Mouse (Mus musculus) stomach, embryonic 14.5 days (tissue): ENCODE results near the gene Scn1b. TPM values are rescaled to one million over a fixed set of nuclear protein-coding genes. Genes with fewer than 3 reads are reported as not detected.
A peak's percentile ranks its signal among the peaks of the same experiment; 100 is the strongest.

ENCODE experiments used
- ATAC-seq: fragments of 200-750 bp; cut with Nextera tagmentation; 2 replicates; pipeline ENCODE4 v1.8.0; 2017; ENCODE audit warnings: low read depth, moderate TSS enrichment; ENCODE audit not compliant: insufficient number of reproducible peaks, insufficient read depth, low FRiP score
- H3K27ac ChIP-seq: fragments of 300-500 bp; sonication (generic); 2 replicates; pipeline ENCODE4 v1.5.1; 2014; ENCODE audit warnings: mild to moderate bottlenecking, low read length, moderate library complexity, mixed read lengths
- H3K27me3 ChIP-seq: fragments of 300-500 bp; sonication (generic); 2 replicates; pipeline ENCODE4 v1.6.1; 2014; ENCODE audit warnings: low read length, control low read depth, mixed read lengths; ENCODE audit not compliant: control insufficient read depth, insufficient read depth
- H3K36me3 ChIP-seq: fragments of 300-500 bp; sonication (generic); 2 replicates; pipeline ENCODE4 v1.6.1; 2014; ENCODE audit warnings: mild to moderate bottlenecking, control low read depth, low read length, moderate library complexity, mixed read lengths; ENCODE audit not compliant: control insufficient read depth, insufficient read depth
- H3K4me1 ChIP-seq: fragments of 300-500 bp; sonication (generic); 2 replicates; pipeline ENCODE4 v1.6.1; 2014; ENCODE audit warnings: low read length, control low read depth, mixed read lengths; ENCODE audit not compliant: control insufficient read depth, insufficient read depth
- H3K4me2 ChIP-seq: fragments of 300-500 bp; sonication (generic); replicated peaks from 2 replicates; pipeline ENCODE4 v1.6.1; 2014; ENCODE audit warnings: low read depth, low read length, control low read depth
- H3K4me3 ChIP-seq: fragments of 300-500 bp; sonication (generic); 2 replicates; pipeline ENCODE4 v1.5.1; 2014; ENCODE audit warnings: low read depth, low read length, control low read depth
- H3K9ac ChIP-seq: fragments of 300-500 bp; sonication (generic); replicated peaks from 2 replicates; pipeline ENCODE4 v1.6.1; 2014; ENCODE audit warnings: low read depth, mild to moderate bottlenecking, control low read depth, low read length, moderate library complexity, mixed read lengths
- H3K9me3 ChIP-seq: fragments of 300-500 bp; sonication (generic); 2 replicates; pipeline ENCODE4 v1.6.1; 2016; ENCODE audit warnings: low read depth, low read length, control low read depth; ENCODE audit not compliant: control insufficient read depth
- WGBS: fragments of 180-500 bp; shearing (Covaris S2); extraction: QIAGEN DNeasy Blood & Tissue Kit; methylation state at CpG from one replicate; pipeline ENCODE4 v1.1.7; 2014; 5-methylcytosine and 5-hydroxymethylcytosine counted together
- polyA plus RNA-seq: library from polyadenylated mRNA; unstranded; fragments of >200 nt; fragmentation: Nextera tagmentation; extraction: Ambion mirVana; gene quantifications from 2 replicates; pipeline ENCODE4 v1.2.1, GENCODE M21; 2014

Scn1b gene
- polyA plus RNA-seq, 1 experiment from 2014 or later: 1.2 TPM

GRCm38 (mm10) chr7:31151301-31152241 lies 24.8 kb upstream of the Scn1b start:
- H3K4me2 ChIP-seq: peak overlapping the region; percentile 80
- H3K4me1 ChIP-seq: peaks cover 33% of the 10 kb centered on the region
- no peaks in the 10 kb centered on the region for H3K9me3 ChIP-seq
- peak overlapping the region; percentile 80 for H3K4me3 ChIP-seq
- peak; percentile 43; the same call in 1 of the 2 replicates for ATAC-seq
- H3K27ac ChIP-seq: peak overlapping the region; percentile 90
- WGBS: 15% methylated on average over 23 of the region's 23 CpGs
- no peaks in the 10 kb centered on the region; the same call in 1 of the 2 replicates for H3K36me3 ChIP-seq
- H3K27me3 ChIP-seq: no peaks in the 10 kb centered on the region
- peak overlapping the region; percentile 91 for H3K9ac ChIP-seq

GRCm38 (mm10) chr7:31150566-31151300 lies 23.9 kb upstream of the Scn1b start:
- peak overlapping the region; percentile 80 for H3K4me3 ChIP-seq
- peak overlapping the region; percentile 80 for H3K4me2 ChIP-seq
- ATAC-seq: peak; percentile 88
- no peaks in the 10 kb centered on the region; the same call in 1 of the 2 replicates for H3K36me3 ChIP-seq
- H3K27me3 ChIP-seq: no peaks in the 10 kb centered on the region
- peak overlapping the region; percentile 91 for H3K9ac ChIP-seq
- WGBS: under 1% methylated on average over 63 of the region's 63 CpGs
- H3K27ac ChIP-seq: peak overlapping the region; percentile 90
- no peaks in the 10 kb centered on the region for H3K9me3 ChIP-seq
- H3K4me1 ChIP-seq: peaks cover 41% of the 10 kb centered on the region

DNA sequence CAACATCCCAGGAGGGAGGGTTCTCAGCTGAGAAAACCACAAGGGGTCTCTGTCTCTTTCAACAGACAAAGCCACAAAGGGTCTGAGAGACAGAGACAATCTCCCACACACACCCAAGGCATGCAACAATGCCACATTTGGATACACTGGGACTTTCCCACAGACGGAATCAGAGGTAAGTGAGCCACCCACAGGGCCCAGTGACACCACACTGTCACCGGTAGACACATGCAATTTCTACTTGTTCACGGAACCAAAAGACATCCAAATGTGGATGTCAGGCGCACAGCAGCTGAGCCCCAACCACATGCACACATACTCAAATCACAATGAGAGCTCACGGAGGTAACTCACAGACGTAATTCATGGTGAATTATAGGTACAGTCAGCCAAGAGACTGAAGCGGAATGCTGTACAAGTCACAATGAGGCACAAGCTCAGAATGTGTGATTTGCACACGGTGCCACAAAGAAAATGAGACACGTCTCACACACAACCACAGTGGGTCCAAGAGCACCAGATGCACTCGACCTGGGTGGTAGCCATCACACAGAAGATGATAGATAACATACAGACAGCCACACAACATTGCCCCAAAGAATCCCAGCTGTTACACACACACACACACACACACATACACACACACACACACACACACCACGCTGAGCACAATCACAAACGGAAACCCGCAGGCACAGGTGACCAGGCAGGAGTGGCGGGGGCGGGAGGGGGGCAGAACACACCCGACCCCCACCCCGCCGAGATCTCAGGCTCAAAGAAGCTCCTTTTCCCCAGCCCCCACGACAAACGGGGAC lies 23.2 kb upstream of the Scn1b start:
- peak overlapping the region; percentile 90; the same call in 1 of the 2 replicates for H3K27ac ChIP-seq
- H3K4me2 ChIP-seq: peak overlapping the region; percentile 80
- H3K9ac ChIP-seq: peak overlapping the region; percentile 91
- no peak for ATAC-seq
- H3K9me3 ChIP-seq: no peaks in the 10 kb centered on the region
- peak overlapping the region; percentile 80 for H3K4me3 ChIP-seq
- peaks cover 44% of the 10 kb centered on the region for H3K4me1 ChIP-seq
- 2% methylated on average over 18 of the region's 20 CpGs for WGBS
- H3K27me3 ChIP-seq: no peaks in the 10 kb centered on the region
- peaks cover 2% of the 10 kb centered on the region; the same call in 1 of the 2 replicates for H3K36me3 ChIP-seq

GRCm38 (mm10) chr7:31149271-31149670 lies 22.5 kb upstream of the Scn1b start:
- peak overlapping the region; percentile 80 for H3K4me3 ChIP-seq
- WGBS: 25% methylated on average over 9 of the region's 9 CpGs

DNA sequence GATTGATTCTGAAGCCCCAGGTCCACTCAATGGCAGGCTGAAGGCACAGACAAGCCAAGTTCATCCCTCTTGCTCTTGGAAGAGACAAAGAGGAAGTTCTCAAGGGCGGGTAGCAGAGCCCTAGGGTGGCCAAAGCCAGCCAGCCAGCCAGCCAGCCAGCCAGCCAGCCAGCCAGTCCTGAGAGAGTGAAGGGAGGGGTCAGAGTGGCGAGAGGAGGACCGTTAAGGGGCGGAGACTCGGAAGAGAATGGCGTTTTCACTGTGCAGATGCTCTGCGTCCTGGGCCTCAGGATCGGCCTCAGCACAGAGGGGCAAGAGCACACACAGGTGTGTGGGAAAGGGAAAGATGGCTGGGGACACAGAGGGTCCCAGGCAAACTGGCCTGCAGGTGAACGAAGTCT lies 22.0 kb upstream of the Scn1b start:
- H3K27me3 ChIP-seq: no peaks in the 10 kb centered on the region
- no peak overlapping the region for H3K27ac ChIP-seq
- H3K9me3 ChIP-seq: no peaks in the 10 kb centered on the region
- H3K4me2 ChIP-seq: peak overlapping the region; percentile 80
- 5% methylated on average over 9 of the region's 9 CpGs for WGBS
- peaks cover 3% of the 10 kb centered on the region; the same call in 1 of the 2 replicates for H3K36me3 ChIP-seq
- H3K9ac ChIP-seq: no peak overlapping the region; the same call in 1 of the 2 replicates
- no peak for ATAC-seq
- H3K4me3 ChIP-seq: peak overlapping the region; percentile 80; the same call in 1 of the 2 replicates
- peaks cover 44% of the 10 kb centered on the region for H3K4me1 ChIP-seq

More at GRCm38 (mm10) chr7:31149271-31149670, 22.5 kb upstream of the Scn1b start:
- Histone ChIP-seq H3K4me1 (peaks cover 44% of the 10 kb centered on the region), H3K9ac (peak overlapping the region; percentile 91; the same call in 1 of the 2 replicates), H3K36me3 (peaks cover 3% of the 10 kb centered on the region; the same call in 1 of the 2 replicates), H3K4me2 (peak overlapping the region; percentile 80), H3K27me3 (no peaks in the 10 kb centered on the region), H3K27ac (peak overlapping the region; percentile 90; the same call in 1 of the 2 replicates), H3K9me3 (no peaks in the 10 kb centered on the region)
- no peak for ATAC-seq

DNA sequence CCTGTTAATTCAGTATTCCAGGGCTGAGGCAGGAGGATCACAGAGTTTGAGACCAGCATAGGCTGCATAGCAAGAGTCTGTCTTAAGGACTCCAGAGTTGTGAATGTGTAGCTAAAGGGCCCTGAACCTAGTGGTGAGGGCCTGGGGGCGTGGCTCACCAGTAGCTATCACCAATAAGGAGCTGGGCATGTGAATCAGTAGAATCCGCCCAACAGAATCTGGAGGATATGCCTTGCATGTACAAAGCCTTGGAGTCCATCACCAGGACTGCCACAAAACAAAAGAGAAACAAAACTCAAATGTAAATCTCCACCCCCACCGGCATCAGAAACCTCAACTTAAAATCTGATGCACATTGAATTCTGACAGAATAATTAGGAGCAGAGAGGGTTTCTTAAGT lies 21.3 kb upstream of the Scn1b start:
- H3K36me3 ChIP-seq: peaks cover 9% of the 10 kb centered on the region
- H3K9me3 ChIP-seq: no peaks in the 10 kb centered on the region
- no peaks in the 10 kb centered on the region for H3K27me3 ChIP-seq
- H3K27ac ChIP-seq: no peak overlapping the region
- 69% methylated on average over 3 of the region's 3 CpGs for WGBS
- peaks cover 44% of the 10 kb centered on the region for H3K4me1 ChIP-seq
- no peak overlapping the region for H3K9ac ChIP-seq
- H3K4me3 ChIP-seq: 0 out of 2 replicates have a peak overlapping the region, but pooled peaks have one; percentile 80
- ATAC-seq: no peak
- peak overlapping the region; percentile 80 for H3K4me2 ChIP-seq

GRCm38 (mm10) chr7:31145596-31146160 lies 18.9 kb upstream of the Scn1b start:
- Histone ChIP-seq H3K9ac (no peak overlapping the region; the same call in 1 of the 2 replicates), H3K4me1 (peaks cover 39% of the 10 kb centered on the region), H3K27ac (no peak overlapping the region), H3K4me3 (no peak overlapping the region), H3K9me3 (no peaks in the 10 kb centered on the region), H3K4me2 (no peak overlapping the region), H3K36me3 (peaks cover 33% of the 10 kb centered on the region), H3K27me3 (no peaks in the 10 kb centered on the region)
- ATAC-seq: peak; percentile 31
- 16% methylated on average over 12 of the region's 12 CpGs for WGBS
